Mouse (Mus musculus) thymus, adult 2 months (tissue): ENCODE results near the gene Igsf21. TPM values are rescaled to one million over a fixed set of nuclear protein-coding genes. Genes with fewer than 3 reads are reported as not detected.
A peak's percentile ranks its signal among the peaks of the same experiment; 100 is the strongest.

Experiments
- DNase-seq: peaks from one replicate; pipeline ENCODE4 v3.0.0; 2021
- H3K27ac ChIP-seq: fragments of 200-500 bp; 2 replicates; pipeline ENCODE4 v1.5.1; 2012; ENCODE audit warnings: low read length, control low read depth; ENCODE audit not compliant: control insufficient read depth, insufficient read depth
- H3K27me3 ChIP-seq: fragments of 200-500 bp; 2 replicates; pipeline ENCODE4 v1.6.1; 2012; ENCODE audit warnings: mild to moderate bottlenecking, low read length, moderate library complexity, mixed read lengths; ENCODE audit not compliant: control insufficient read depth, insufficient read depth
- H3K36me3 ChIP-seq: fragments of 200-500 bp; 2 replicates; pipeline ENCODE4 v1.6.1; 2012; ENCODE audit warnings: mild to moderate bottlenecking, low read length, moderate library complexity; ENCODE audit not compliant: control insufficient read depth, insufficient read depth
- H3K4me1 ChIP-seq: fragments of 200-500 bp; replicated peaks from 2 replicates; pipeline ENCODE4 v1.6.1; 2012; ENCODE audit warnings: low read length; ENCODE audit not compliant: control insufficient read depth, insufficient read depth
- H3K4me3 ChIP-seq: fragments of 200-500 bp; 2 replicates; pipeline ENCODE4 v1.5.1; 2012; ENCODE audit warnings: mild to moderate bottlenecking, low read length, control low read depth, moderate library complexity; ENCODE audit not compliant: control insufficient read depth, insufficient read depth
- CTCF ChIP-seq: fragments of 200-500 bp; IDR thresholded peaks from 2 replicates; pipeline ENCODE4 v1.5.1; 2012; ENCODE audit warnings: mild to moderate bottlenecking, control low read depth, low read length, moderate library complexity, borderline replicate concordance; ENCODE audit not compliant: control insufficient read depth, poor library complexity, insufficient read depth; ENCODE audit errors: extremely low read depth
- POLR2A ChIP-seq: fragments of 200-500 bp; IDR thresholded peaks from 2 replicates; pipeline ENCODE4 v1.6.1; 2012; ENCODE audit warnings: mild to moderate bottlenecking, low read length, control low read depth, moderate library complexity; ENCODE audit not compliant: control insufficient read depth, poor library complexity, insufficient read depth; ENCODE audit errors: extremely low read depth
- WGBS: fragments of 180-500 bp; shearing (Covaris S2); methylation state at CpG from one replicate; pipeline ENCODE4 v1.1.7; 2018; 5-methylcytosine and 5-hydroxymethylcytosine counted together
- polyA plus RNA-seq: library from polyadenylated mRNA; depleted of rRNA; stranded (reverse); fragments of >200 nt; gene quantifications from 2 replicates; pipeline ENCODE4 v1.2.3, GENCODE M21; 2012

The Igsf21 gene
- polyA plus RNA-seq, 1 experiment = 1.0 TPM

DNA sequence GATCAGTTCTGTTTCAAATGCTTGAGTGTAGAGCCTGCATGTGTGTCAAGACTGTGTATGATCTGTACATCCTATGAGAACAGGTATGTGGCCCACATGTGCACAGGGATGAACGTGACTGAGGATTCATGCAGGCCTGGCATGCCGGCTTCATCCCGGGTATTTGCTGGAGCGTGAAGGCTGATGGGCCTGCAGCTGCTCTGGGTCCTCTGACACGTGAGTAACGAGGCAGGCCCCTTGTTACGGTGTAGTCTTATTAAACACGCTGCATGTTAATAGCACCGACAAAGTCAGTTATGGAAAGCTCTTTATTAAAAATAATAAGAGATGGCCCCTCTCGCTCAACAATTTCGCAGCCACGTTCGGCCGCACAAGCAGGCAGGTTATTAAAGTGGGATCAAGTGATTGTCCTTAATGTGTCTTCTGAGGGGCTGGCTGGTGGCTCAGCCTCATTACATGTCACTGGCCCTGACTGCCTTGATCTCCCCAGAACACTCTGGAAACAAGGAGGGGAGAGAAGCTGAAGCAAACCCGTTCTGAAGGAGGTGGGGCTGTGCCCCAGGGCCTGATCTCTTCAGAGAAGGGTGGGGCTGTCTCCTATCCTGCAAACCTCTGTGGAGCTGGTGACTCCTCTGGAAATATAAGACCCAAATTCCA is 22.7 kb upstream of the Igsf21 start:
- no peak for TF ChIP-seq POLR2A
- no peak for TF ChIP-seq CTCF
- 92% methylated on average over 15 of the region's 15 CpGs for WGBS
- H3K4me3 ChIP-seq = no peak overlapping the region

DNA sequence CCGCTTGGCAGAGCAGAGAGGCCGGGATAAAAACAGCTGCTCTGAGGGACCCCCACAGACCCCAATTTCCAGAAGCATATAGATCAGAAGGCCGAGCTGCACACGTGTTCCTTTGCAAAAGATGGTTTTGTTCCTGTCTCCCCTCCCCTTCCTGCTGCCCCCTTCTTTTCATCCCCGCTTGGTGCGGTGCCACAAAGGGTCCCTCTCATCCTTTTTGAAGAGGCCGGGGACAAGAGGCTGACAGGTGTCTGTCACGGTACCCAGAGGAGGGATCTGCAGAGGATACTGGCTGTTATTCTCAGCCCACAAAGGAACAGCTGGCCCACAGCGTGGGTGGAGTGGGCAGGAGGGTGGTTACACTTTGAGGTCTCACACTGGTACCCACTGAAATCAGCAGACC is 21.3 kb upstream of the Igsf21 start:
- no peak for TF ChIP-seq CTCF
- TF ChIP-seq POLR2A = no peak
- no peak for DNase-seq
- Histone ChIP-seq H3K27ac (no peak overlapping the region), H3K4me1 (no peaks in the 10 kb centered on the region), H3K36me3 (no peaks in the 10 kb centered on the region), H3K4me3 (no peak overlapping the region), H3K27me3 (no peaks in the 10 kb centered on the region)
- 76% methylated on average over 9 of the region's 9 CpGs for whole genome bisulfite sequencing

More for the DNA sequence above, 22.7 kb upstream of the Igsf21 start:
- Histone ChIP-seq H3K4me1 (no peaks in the 10 kb centered on the region), H3K27ac (no peak overlapping the region), H3K36me3 (no peaks in the 10 kb centered on the region), H3K27me3 (no peaks in the 10 kb centered on the region)
- no peak for DNase-seq

- no peak for DNase-seq
- H3K27ac ChIP-seq = no peak overlapping the region
- H3K36me3 ChIP-seq = no peaks in the 10 kb centered on the region
- 83% methylated on average over 5 of the region's 5 CpGs for WGBS
- no peaks in the 10 kb centered on the region for H3K4me1 ChIP-seq
- no peaks in the 10 kb centered on the region for H3K27me3 ChIP-seq
- no peak overlapping the region for H3K4me3 ChIP-seq
- TF ChIP-seq POLR2A = no peak
Measured at GRCm38 (mm10) chr4:140267086-140267485, 20.5 kb upstream of the Igsf21 start.

- no peak overlapping the region for H3K27ac ChIP-seq
- no peak for TF ChIP-seq CTCF
- no peak for TF ChIP-seq POLR2A
- 23% methylated on average over 6 of the region's 6 CpGs for WGBS
- no peaks in the 10 kb centered on the region for H3K27me3 ChIP-seq
- H3K4me1 ChIP-seq = no peaks in the 10 kb centered on the region
- DNase-seq = no peak
- H3K4me3 ChIP-seq = no peak overlapping the region
- no peaks in the 10 kb centered on the region for H3K36me3 ChIP-seq
Measured at GRCm38 (mm10) chr4:140258968-140259367, 12.4 kb upstream of the Igsf21 start.

DNA sequence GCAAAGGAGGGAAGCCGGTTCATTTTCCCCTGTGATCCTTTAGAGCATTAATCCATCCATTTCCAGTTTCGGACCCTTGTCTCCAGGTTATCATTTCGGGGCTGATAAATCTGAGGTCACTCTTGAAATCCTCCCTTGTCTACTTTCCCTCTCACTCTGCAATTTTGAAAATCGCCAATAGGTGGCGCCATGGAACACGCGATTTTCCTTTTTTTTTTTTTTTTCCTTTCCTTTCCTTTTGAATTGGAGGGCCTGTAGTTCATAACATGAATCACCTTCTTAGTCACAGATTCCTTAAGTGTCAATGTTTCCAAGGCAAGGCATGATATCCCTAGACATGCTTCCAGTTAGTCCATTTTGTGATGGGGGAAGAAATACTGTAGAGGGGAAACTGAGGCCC is 5.8 kb upstream of the Igsf21 start:
- H3K4me3 ChIP-seq = no peak overlapping the region
- 12% methylated on average over 7 of the region's 7 CpGs for WGBS
- H3K4me1 ChIP-seq = no peaks in the 10 kb centered on the region
- H3K27me3 ChIP-seq = no peaks in the 10 kb centered on the region
- DNase-seq = peak; percentile 11
- no peak overlapping the region for H3K27ac ChIP-seq
- no peaks in the 10 kb centered on the region for H3K36me3 ChIP-seq
- TF ChIP-seq CTCF (no peak), POLR2A (no peak)

DNA sequence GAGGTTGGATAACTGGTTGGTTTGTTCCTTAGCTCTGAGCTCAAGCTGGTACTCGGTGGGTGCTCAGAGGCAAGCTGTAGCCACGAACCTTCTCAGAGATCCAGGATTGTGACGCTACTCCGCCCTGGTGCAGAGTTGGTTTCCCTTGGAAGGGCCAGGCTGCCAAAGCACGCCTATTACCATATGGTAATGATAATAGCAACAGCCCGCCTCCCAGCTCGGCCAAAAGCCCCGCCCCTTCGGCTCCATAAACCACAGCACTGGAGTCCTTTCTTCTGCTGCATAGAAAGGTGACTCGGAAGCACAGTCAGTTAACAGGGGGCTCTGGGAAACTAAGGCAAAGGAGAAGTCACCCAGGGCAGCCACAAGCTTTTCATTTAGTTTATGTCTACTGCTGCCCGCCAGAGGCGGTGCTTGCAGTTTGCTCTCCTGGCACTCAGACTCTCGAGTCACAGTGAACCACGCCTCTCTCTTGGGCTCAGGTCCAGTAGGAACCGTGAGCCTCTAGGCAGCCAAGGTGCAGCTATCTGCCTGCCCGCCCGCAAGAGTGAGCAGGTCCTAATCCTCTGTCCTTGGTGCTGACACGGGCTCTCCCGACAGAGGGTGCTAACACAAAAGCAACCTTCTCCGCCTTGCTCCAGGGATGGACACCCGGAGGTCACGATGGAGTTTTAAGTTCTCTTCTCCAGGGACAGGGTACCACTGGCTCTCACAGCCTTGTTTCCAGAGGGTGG is 2.6 kb upstream of the Igsf21 start:
- 13% methylated on average over 22 of the region's 22 CpGs for WGBS
- TF ChIP-seq POLR2A = no peak
- TF ChIP-seq CTCF = no peak
- Histone ChIP-seq H3K36me3 (no peaks in the 10 kb centered on the region), H3K27ac (no peak overlapping the region), H3K4me1 (no peaks in the 10 kb centered on the region), H3K4me3 (no peak overlapping the region), H3K27me3 (peaks cover 8% of the 10 kb centered on the region; the same call in 1 of the 2 replicates)
- DNase-seq = no peak
